Mouse (Mus musculus) thymus, adult 2 months (tissue): ENCODE results near the gene Sfrp5. TPM values are rescaled to one million over a fixed set of nuclear protein-coding genes. Genes with fewer than 3 reads are reported as not detected.

Experiments
- DNase-seq: peaks from one replicate; pipeline ENCODE4 v3.0.0; 2021
- H3K27ac ChIP-seq: fragments of 200-500 bp; 2 replicates; pipeline ENCODE4 v1.5.1; 2012; ENCODE audit warnings: low read length, control low read depth; ENCODE audit not compliant: control insufficient read depth, insufficient read depth
- H3K27me3 ChIP-seq: fragments of 200-500 bp; 2 replicates; pipeline ENCODE4 v1.6.1; 2012; ENCODE audit warnings: mild to moderate bottlenecking, low read length, moderate library complexity, mixed read lengths; ENCODE audit not compliant: control insufficient read depth, insufficient read depth
- H3K36me3 ChIP-seq: fragments of 200-500 bp; 2 replicates; pipeline ENCODE4 v1.6.1; 2012; ENCODE audit warnings: mild to moderate bottlenecking, low read length, moderate library complexity; ENCODE audit not compliant: control insufficient read depth, insufficient read depth
- H3K4me1 ChIP-seq: fragments of 200-500 bp; replicated peaks from 2 replicates; pipeline ENCODE4 v1.6.1; 2012; ENCODE audit warnings: low read length; ENCODE audit not compliant: control insufficient read depth, insufficient read depth
- H3K4me3 ChIP-seq: fragments of 200-500 bp; 2 replicates; pipeline ENCODE4 v1.5.1; 2012; ENCODE audit warnings: mild to moderate bottlenecking, low read length, control low read depth, moderate library complexity; ENCODE audit not compliant: control insufficient read depth, insufficient read depth
- CTCF ChIP-seq: fragments of 200-500 bp; IDR thresholded peaks from 2 replicates; pipeline ENCODE4 v1.5.1; 2012; ENCODE audit warnings: mild to moderate bottlenecking, control low read depth, low read length, moderate library complexity, borderline replicate concordance; ENCODE audit not compliant: control insufficient read depth, poor library complexity, insufficient read depth; ENCODE audit errors: extremely low read depth
- POLR2A ChIP-seq: fragments of 200-500 bp; IDR thresholded peaks from 2 replicates; pipeline ENCODE4 v1.6.1; 2012; ENCODE audit warnings: mild to moderate bottlenecking, low read length, control low read depth, moderate library complexity; ENCODE audit not compliant: control insufficient read depth, poor library complexity, insufficient read depth; ENCODE audit errors: extremely low read depth
- WGBS: fragments of 180-500 bp; shearing (Covaris S2); methylation state at CpG from one replicate; pipeline ENCODE4 v1.1.7; 2018; 5-methylcytosine and 5-hydroxymethylcytosine counted together
- polyA plus RNA-seq: library from polyadenylated mRNA; depleted of rRNA; stranded (reverse); fragments of >200 nt; gene quantifications from 2 replicates; pipeline ENCODE4 v1.2.3, GENCODE M21; 2012

Sfrp5 gene
- polyA plus RNA-seq, 1 experiment = 2.4 TPM

- TF ChIP-seq CTCF = no peak
- TF ChIP-seq POLR2A = no peak
- H3K4me3 ChIP-seq = no peak overlapping the region
- 0 out of 2 replicates have a peak, but pooled peaks cover 3% of the 10 kb centered on the region for H3K4me1 ChIP-seq
- no peak for DNase-seq
- 49% methylated on average over 8 of the region's 8 CpGs for WGBS
- no peak overlapping the region for H3K27ac ChIP-seq
- H3K36me3 ChIP-seq = no peaks in the 10 kb centered on the region
- H3K27me3 ChIP-seq = no peaks in the 10 kb centered on the region; the same call in 1 of the 2 replicates
Observed at GRCm38 (mm10) chr19:42202467-42202866, 415 bp upstream of the Sfrp5 start.

GRCm38 (mm10) chr19:42198026-42198425 lies 4.0 kb downstream of the Sfrp5 start:
- TF ChIP-seq POLR2A (no peak), CTCF (no peak)
- no peak for DNase-seq
- Histone ChIP-seq H3K27me3 (no peaks in the 10 kb centered on the region; the same call in 1 of the 2 replicates), H3K4me3 (no peak overlapping the region), H3K27ac (no peak overlapping the region), H3K4me1 (no peaks in the 10 kb centered on the region), H3K36me3 (no peaks in the 10 kb centered on the region)
- WGBS = 68% methylated on average over 11 of the region's 11 CpGs

DNA sequence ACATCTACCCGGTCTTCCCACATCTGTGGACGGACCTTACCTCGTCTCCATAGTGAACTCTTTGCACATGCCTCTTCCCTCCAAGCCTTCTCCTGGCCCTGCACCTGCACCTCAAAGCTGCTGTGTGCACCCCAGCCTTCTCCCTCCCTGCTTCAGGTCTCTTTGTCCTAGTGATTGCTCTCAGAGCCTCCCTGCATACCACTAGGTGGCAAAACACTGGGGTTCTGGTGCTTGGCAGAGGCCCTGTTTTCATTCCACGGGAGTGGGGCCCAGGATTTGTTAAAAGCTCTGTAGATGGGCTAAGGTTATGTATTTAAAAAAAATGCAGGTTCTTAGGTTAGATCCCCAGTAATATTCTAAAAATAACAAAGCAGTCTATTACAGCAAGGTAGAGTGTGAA lies 5.0 kb downstream of the Sfrp5 start:
- no peaks in the 10 kb centered on the region for H3K36me3 ChIP-seq
- 71% methylated on average over 4 of the region's 4 CpGs for WGBS
- H3K27ac ChIP-seq = no peak overlapping the region
- H3K27me3 ChIP-seq = no peaks in the 10 kb centered on the region; the same call in 1 of the 2 replicates
- H3K4me3 ChIP-seq = no peak overlapping the region
- DNase-seq = no peak
- TF ChIP-seq POLR2A (no peak), CTCF (no peak)
- H3K4me1 ChIP-seq = no peaks in the 10 kb centered on the region

DNA sequence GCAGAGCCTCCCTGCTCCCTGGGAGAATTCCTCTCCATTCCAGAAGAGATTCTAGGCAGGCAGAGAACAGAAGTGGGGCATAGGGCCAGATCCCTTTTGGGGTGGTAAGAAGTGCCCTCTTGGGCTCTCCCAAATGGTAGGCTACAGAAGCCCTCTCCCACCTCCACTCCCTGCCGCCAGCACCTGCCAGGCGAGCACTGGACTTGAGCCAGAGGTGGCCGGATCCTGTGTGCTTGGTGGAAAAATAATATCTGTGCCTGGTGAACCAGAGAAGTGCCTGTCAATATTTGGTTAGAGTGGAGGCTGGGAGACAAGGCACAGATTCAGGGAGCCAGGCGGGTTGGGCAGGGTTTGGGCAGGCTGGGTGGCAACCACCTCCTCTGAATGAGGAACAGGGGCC lies 5.7 kb downstream of the Sfrp5 start:
- 76% methylated on average over 4 of the region's 4 CpGs for WGBS
- no peak for DNase-seq
- Histone ChIP-seq H3K36me3 (peaks cover under 1% of the 10 kb centered on the region; the same call in 1 of the 2 replicates), H3K27me3 (no peaks in the 10 kb centered on the region; the same call in 1 of the 2 replicates), H3K4me3 (no peak overlapping the region), H3K4me1 (no peaks in the 10 kb centered on the region), H3K27ac (no peak overlapping the region)
- TF ChIP-seq POLR2A = no peak
- no peak for TF ChIP-seq CTCF

DNA sequence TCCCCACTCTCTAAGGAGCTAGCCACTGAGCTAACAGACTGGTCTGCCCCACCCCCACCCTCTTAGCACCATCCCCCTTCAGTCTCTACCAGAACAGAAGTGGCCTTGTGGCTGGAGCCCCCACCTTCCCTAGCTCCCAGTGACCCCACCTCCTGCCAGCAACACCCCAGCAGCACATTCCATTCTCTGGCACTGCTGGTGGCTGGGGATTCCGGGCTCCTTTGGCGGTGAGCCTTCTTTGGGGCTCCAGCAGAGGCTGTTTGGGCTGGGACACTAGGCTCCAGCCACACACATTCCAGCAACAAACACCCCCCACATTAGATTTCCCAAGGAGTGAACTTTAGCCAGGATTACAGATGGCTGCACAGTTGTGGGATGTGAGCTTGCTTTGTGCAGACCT lies 8.7 kb downstream of the Sfrp5 start:
- DNase-seq = no peak
- WGBS = 95% methylated on average over 2 of the region's 2 CpGs
- no peaks in the 10 kb centered on the region for H3K27me3 ChIP-seq
- TF ChIP-seq CTCF (no peak), POLR2A (no peak)
- H3K4me1 ChIP-seq = no peaks in the 10 kb centered on the region
- no peak overlapping the region for H3K4me3 ChIP-seq
- H3K27ac ChIP-seq = no peak overlapping the region
- peaks cover 7% of the 10 kb centered on the region; the same call in 1 of the 2 replicates for H3K36me3 ChIP-seq

DNA sequence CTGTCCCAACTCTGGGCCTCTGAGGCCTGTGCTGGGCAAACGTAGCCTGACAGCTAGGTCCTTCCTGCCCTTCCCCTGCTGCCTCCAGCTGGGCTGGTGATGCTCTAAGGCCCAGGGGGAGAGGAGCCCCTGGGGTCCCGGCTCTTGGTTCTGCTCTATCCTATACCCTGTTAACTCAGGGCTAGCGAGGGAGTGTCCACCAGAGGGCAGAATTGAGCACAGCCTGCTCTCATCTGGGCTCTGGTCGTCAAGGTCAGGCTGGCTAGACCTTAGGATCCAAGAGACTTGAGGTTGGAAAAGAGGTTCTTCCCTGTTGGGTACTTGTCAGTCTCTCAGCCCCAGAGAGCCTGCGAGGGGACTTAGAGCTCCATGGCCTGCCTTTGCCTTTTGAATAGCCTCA lies 11.6 kb downstream of the Sfrp5 start:
- peak; percentile 53 for DNase-seq
- no peaks in the 10 kb centered on the region for H3K4me1 ChIP-seq
- H3K27me3 ChIP-seq = no peaks in the 10 kb centered on the region
- no peak overlapping the region for H3K27ac ChIP-seq
- H3K4me3 ChIP-seq = no peak overlapping the region
- WGBS = 51% methylated on average over 5 of the region's 5 CpGs
- TF ChIP-seq CTCF (peak; percentile 88; the same call in 1 of the 2 replicates), POLR2A (no peak)
- H3K36me3 ChIP-seq = peaks cover 11% of the 10 kb centered on the region

GRCm38 (mm10) chr19:42189735-42190134 lies 12.3 kb downstream of the Sfrp5 start:
- H3K36me3 ChIP-seq = peaks cover 17% of the 10 kb centered on the region
- 49% methylated on average over 4 of the region's 4 CpGs for WGBS

More at GRCm38 (mm10) chr19:42189735-42190134, 12.3 kb downstream of the Sfrp5 start:
- H3K27ac ChIP-seq = no peak overlapping the region
- TF ChIP-seq POLR2A = no peak
- no peak for TF ChIP-seq CTCF
- no peaks in the 10 kb centered on the region for H3K4me1 ChIP-seq
- H3K27me3 ChIP-seq = no peaks in the 10 kb centered on the region
- H3K4me3 ChIP-seq = no peak overlapping the region
- no peak for DNase-seq
